Mouse (Mus musculus): ENCODE measurements at regions not wholly inside any gene's neighbourhood (a gene's known extent, or its start where the extent isn't known, plus 50 kb on each side); places are given as distances from the start of the nearest gene placed in this dataset.
A peak's percentile ranks its signal among the peaks of the same experiment; 100 is the strongest.

DNA sequence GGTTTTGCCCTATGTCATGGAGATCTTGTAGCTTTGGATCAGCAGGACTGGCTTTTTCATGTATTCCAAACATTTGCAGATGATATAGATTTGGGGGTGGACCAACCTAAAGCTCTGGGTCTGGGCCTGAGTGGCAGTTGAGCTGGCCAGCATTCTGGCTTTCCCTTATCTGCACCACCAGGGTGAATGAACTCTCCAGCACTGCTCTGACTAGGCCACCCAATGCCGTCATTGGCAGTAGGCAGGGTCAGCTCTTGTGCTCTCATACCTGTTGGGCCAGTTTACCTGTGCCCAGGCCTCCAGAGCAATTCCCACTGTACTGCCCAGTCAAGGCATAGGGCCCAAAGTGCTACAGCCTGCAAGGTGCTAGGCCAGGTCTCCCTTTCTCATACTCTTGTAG, 177.1 kb upstream of the Hcn1 start:
- TF ChIP-seq POLR2A (IDR thresholded peaks at IDR 0.05; ENCODE audit: low read depth, low read length) (no peak), CTCF (IDR thresholded peaks at IDR 0.05; ENCODE audit: borderline replicate concordance, insufficient read depth, low read length) (no peak)

DNA sequence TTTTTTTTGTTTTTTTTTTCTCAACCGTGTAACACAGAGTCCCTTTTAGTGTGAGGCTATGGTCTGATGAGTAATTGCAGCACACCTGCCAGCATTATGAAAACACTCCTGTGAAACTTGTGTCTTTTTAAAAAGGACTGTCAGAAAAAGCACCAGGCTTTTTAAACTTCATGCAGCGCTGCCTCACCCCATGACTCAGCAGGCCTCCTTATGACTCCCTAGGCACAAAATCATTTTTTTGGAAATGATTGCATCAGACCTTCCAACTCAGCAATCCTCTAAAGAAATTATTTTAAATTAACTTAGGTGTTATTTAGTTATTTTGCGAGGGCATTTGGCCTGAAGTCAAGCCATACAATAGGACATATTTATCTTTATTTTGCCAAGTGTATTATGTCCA, 134.7 kb upstream of the Hcn1 start:
- Histone ChIP-seq H3K27ac (ENCODE audit: insufficient read depth, low read length) (peak overlapping the region; percentile 75), H3K4me1 (ENCODE audit: control insufficient read depth, insufficient read depth, low read length) (peaks cover 4% of the 10 kb centered on the region; the same call in 1 of the 2 replicates), H3K4me3 (ENCODE audit: insufficient read depth, low read length) (no peak overlapping the region)
- no peak for TF ChIP-seq CTCF (IDR thresholded peaks at IDR 0.05; ENCODE audit: borderline replicate concordance, insufficient read depth, low read length)
- TF ChIP-seq POLR2A (IDR thresholded peaks at IDR 0.05; ENCODE audit: low read depth, low read length) = no peak

More for the DNA sequence above, 177.1 kb upstream of the Hcn1 start:
- H3K4me3 ChIP-seq (ENCODE audit: insufficient read depth, low read length) = no peak overlapping the region
- H3K27ac ChIP-seq (ENCODE audit: insufficient read depth, low read length) = no peak overlapping the region
- no peaks in the 10 kb centered on the region for H3K4me1 ChIP-seq (ENCODE audit: control insufficient read depth, insufficient read depth, low read length)

DNA sequence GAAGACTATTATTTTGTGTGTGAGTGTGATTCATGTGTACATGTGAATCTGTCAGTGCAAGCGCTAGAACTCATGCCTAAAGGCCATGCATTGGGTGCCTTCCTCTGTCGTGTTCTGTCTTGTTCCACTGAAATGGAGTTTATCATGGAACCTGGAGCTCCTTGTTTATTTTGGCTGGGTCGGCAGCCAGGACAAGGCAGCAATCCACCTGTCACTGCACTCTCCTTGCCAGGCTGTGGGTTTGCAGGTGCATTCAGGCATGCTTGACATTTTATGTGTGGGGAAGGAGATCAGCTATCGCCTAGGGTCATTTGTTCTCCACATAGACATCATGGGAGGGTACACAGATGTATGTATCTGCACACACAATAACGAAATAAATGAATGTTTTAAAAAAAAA, 129.4 kb upstream of the Hcn1 start:
- H3K4me3 ChIP-seq (ENCODE audit: insufficient read depth, low read length) = no peak overlapping the region
- H3K27ac ChIP-seq (ENCODE audit: insufficient read depth, low read length) = no peak overlapping the region
- no peaks in the 10 kb centered on the region for H3K4me1 ChIP-seq (ENCODE audit: control insufficient read depth, insufficient read depth, low read length)
- TF ChIP-seq CTCF (IDR thresholded peaks at IDR 0.05; ENCODE audit: borderline replicate concordance, insufficient read depth, low read length) = no peak
- no peak for TF ChIP-seq POLR2A (IDR thresholded peaks at IDR 0.05; ENCODE audit: low read depth, low read length)

DNA sequence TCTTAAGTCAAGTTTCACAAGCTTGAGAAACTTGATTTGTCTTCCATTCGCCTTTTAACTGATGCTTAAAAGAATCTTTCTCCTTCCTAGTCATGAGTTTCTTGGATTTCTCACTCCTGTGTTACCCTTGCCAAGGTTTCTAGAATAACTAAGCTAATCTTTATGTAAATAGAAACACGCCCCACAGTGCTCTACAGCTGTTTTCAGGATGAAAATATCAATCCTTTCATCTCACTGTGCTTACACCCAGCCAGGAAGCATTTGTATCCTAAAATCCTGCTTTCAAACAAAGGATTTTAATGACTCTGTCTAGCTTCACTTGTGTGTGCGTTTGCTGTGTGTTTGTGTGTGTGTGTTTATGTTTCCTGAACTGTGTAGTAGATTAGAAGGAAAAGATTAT, 119.5 kb upstream of the Hcn1 start:
- TF ChIP-seq CTCF (IDR thresholded peaks at IDR 0.05; ENCODE audit: borderline replicate concordance, insufficient read depth, low read length) = no peak
- Histone ChIP-seq H3K4me1 (ENCODE audit: control insufficient read depth, insufficient read depth, low read length) (no peaks in the 10 kb centered on the region), H3K27ac (ENCODE audit: insufficient read depth, low read length) (no peak overlapping the region), H3K4me3 (ENCODE audit: insufficient read depth, low read length) (no peak overlapping the region)

DNA sequence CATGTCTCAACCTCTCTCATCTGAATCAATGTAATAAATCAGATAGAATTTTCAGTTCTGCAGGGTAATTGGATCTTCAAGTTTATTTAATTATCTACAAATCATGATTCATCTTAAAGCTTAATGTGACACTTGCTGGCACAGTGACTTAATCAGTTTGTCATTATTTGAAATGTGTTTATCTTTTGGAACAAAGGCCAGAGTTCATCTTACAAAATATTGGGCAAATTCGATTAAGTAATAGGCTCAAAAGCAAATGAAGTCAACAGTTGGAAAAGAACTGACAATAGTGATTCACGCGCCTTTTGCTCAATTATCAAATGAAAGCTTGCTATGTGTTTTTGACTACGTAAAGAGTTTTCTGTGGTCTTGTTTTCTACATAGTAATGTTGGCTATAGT, 93.4 kb upstream of the Hcn1 start:
- Histone ChIP-seq H3K4me1 (ENCODE audit: control insufficient read depth, insufficient read depth, low read length) (no peaks in the 10 kb centered on the region), H3K27ac (ENCODE audit: insufficient read depth, low read length) (no peak overlapping the region), H3K4me3 (ENCODE audit: insufficient read depth, low read length) (no peak overlapping the region)
- TF ChIP-seq POLR2A (IDR thresholded peaks at IDR 0.05; ENCODE audit: low read depth, low read length) = no peak
- TF ChIP-seq CTCF (IDR thresholded peaks at IDR 0.05; ENCODE audit: borderline replicate concordance, insufficient read depth, low read length) = no peak

DNA sequence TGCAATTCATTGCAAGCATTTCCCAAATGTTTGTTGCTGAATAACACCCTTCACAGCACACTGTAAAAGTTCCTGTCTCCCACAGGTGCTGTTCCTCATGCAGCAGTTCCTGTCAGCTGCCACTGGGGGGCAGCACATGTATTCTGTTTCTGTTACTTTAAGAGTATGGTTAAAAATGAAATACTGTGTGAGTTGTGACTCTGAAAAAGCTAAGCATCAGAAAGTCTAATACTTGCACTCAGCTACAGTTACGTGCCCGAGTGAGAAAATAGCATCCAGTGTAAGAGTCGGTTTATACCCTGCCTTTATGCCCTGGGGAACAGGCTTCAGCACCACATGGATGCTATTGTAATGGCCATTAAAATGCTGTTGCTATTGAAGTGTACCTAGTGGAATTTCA, 52.0 kb upstream of the Hcn1 start:
- TF ChIP-seq CTCF (IDR thresholded peaks at IDR 0.05; ENCODE audit: borderline replicate concordance, insufficient read depth, low read length) (peak; percentile 78), POLR2A (IDR thresholded peaks at IDR 0.05; ENCODE audit: low read depth, low read length) (no peak)
- Histone ChIP-seq H3K4me1 (ENCODE audit: control insufficient read depth, insufficient read depth, low read length) (no peaks in the 10 kb centered on the region), H3K27ac (ENCODE audit: insufficient read depth, low read length) (no peak overlapping the region), H3K4me3 (ENCODE audit: insufficient read depth, low read length) (no peak overlapping the region)

Measured in embryonic fibroblast, embryonic 13.5 days (primary cell).